ENCODE assay signal across 12 mouse cellular contexts in genomic region chr1:119001454-119002034, GRCm38 (mm10). TPM values are rescaled to one million over a fixed set of nuclear protein-coding genes. Genes with fewer than 3 reads are reported as not detected.
DNase-seq lines count a peak whose midpoint lies in the region; ATAC-seq lines count a peak whose summit lies in the region.
"Had no signal": no experiment of that assay in that cellular context is flagged by ENCODE, and none has a peak within 500 bp of the region (broad histone marks: within the 10 kb centered on the region; RNA-seq: fewer than 3 reads in every experiment).

No protein-coding gene starts in this region.

- no peaks in the 10 kb centered on the region for H3K9me3 ChIP-seq in neural tube, embryonic 13.5 days
- H3K9me3 ChIP-seq: liver, embryonic 13.5 days had no signal

- 20% methylated on average over 12 of the region's 12 CpGs for WGBS in neural tube, embryonic 13.5 days

- H3K27me3 ChIP-seq in neural tube, embryonic 13.5 days, result no peaks in the 10 kb centered on the region
- H3K27me3 ChIP-seq: liver, embryonic 13.5 days had no signal

- H3K9ac ChIP-seq in neural tube, embryonic 13.5 days, result no peak overlapping the region
- H3K9ac ChIP-seq: liver, embryonic 13.5 days had no signal

- H3K4me1 ChIP-seq in neural tube, embryonic 13.5 days (replicated peaks), result peaks cover 27% of the 10 kb centered on the region
- H3K4me1 ChIP-seq: liver, embryonic 13.5 days had no signal

- H3K36me3 ChIP-seq in neural tube, embryonic 13.5 days, result no peaks in the 10 kb centered on the region
- H3K36me3 ChIP-seq: liver, embryonic 13.5 days had no signal

- no peak overlapping the region for H3K4me3 ChIP-seq in neural tube, embryonic 13.5 days
- H3K4me3 ChIP-seq: liver, embryonic 13.5 days had no signal

- no peak overlapping the region for H3K27ac ChIP-seq in neural tube, embryonic 13.5 days (replicated peaks)
- H3K27ac ChIP-seq: liver, embryonic 13.5 days had no signal

- peak; percentile 16 to 31 for DNase-seq in kidney, postnatal 4 days
- no peak for DNase-seq in kidney, postnatal 25 days
- peak; percentile 75 to 86 for DNase-seq in cerebellum, postnatal 25 days
- DNase-seq in gastrocnemius, postnatal 36 days, result peak; percentile 35 to 63
- DNase-seq in ovary, postnatal 36 days (ENCODE audit: low spot score), result no peak
- no peak for DNase-seq in right cerebral cortex, postnatal 10 days (ENCODE audit: low spot score in 2 of 2)
- no peak for DNase-seq in left cerebral cortex, adult 9 months (ENCODE audit: low spot score in 2 of 2)
- DNase-seq: heart, adult 11 months; liver, embryonic 13.5 days had no signal

- no peak for ATAC-seq in neural tube, embryonic 13.5 days (ENCODE audit: low read depth)
- ATAC-seq: inflammation-experienced regulatory T-cells, adult 6 months had no signal

- H3K4me2 ChIP-seq in neural tube, embryonic 13.5 days, result 0 out of 2 replicates have a peak overlapping the region, but pooled peaks have one; percentile 4
- H3K4me2 ChIP-seq: liver, embryonic 13.5 days had no signal

- intact Hi-C loops in gastrocnemius, postnatal 36 days (cut with DNase I), result loop anchor here (5.0 kb wide), 1 partner anchor 51 kb away; the partner anchor contains the start of gene Gli2

RNA-seq across cellular contexts. Expression of gene Gli2, which starts 51.9 kb away (rescaled TPM):
- 1 to 10 TPM; 1.1 to 2.0 TPM for total RNA-seq in gastrocnemius, postnatal 36 days (2021)
- 1.9 and 3.8 TPM in 2 replicates for polyA plus RNA-seq in neural tube, embryonic 13.5 days (2015; fragmentation: Nextera tagmentation; extraction: Ambion mirVana)
- total RNA-seq: common myeloid progenitor, adult 5-6 weeks had no signal
- polyA plus RNA-seq: inflammation-experienced regulatory T-cells, adult 6 months had no signal

Comparison
In these comparisons a context has a peak if more than half of its experiments do, and no peak if none do; other contexts are left out.
1. DNase-seq: peak in kidney, postnatal 4 days (2 of 2), cerebellum, postnatal 25 days (2 of 2) and gastrocnemius, postnatal 36 days (2 of 2); none in kidney, postnatal 25 days (0 of 2), ovary, postnatal 36 days (single experiment), right cerebral cortex, postnatal 10 days (0 of 2) and left cerebral cortex, adult 9 months (0 of 2).